Mouse (Mus musculus) Patski (cell line): ENCODE measurements around the gene Hivep3. TPM values are rescaled to one million over a fixed set of nuclear protein-coding genes. Genes with fewer than 3 reads are reported as not detected.

Experiments used
- ATAC-seq: fragments of 100-300 bp; one replicate; pipeline ENCODE4 v1.8.0; 2021
- CTCF ChIA-PET: fragments of 350-600 bp; sonication (Branson Sonifier 250); formaldehyde crosslinking; loops from one replicate; lab custom pipeline; 2022; ENCODE audit warnings: inconsistent platforms; lab: Charles Lee
- POLR2A ChIA-PET: fragments of 350-600 bp; sonication (Branson Sonifier 250); formaldehyde crosslinking; loops from one replicate; lab custom pipeline; 2022; ENCODE audit warnings: antibody characterized with exemption, inconsistent platforms; lab: Charles Lee
- DNase-seq: peaks from one replicate; pipeline ENCODE4 v3.0.0-alpha.2; 2011; ENCODE audit warnings: low read depth, low spot score
- H3K27me3 ChIP-seq: fragments of 371-371 bp; one replicate; pipeline ENCODE4 v1.5.1; 2021
- CTCF ChIP-seq: fragments of 100-300 bp; IDR thresholded peaks from one replicate; pipeline ENCODE4 v1.5.1; 2021
- in situ Hi-C: fragments of 300-500 bp; cut with MboI; formaldehyde crosslinking; loops from 3 replicates; pipeline ENCODE4 v1.11.1; 2018; ENCODE audit warnings: low pct_unique_long_range_greater_than_20kb, mixed read lengths
- polyA plus RNA-seq: library from polyadenylated mRNA; unstranded; gene quantifications from one replicate; pipeline ENCODE4 v1.2.3, GENCODE M21; 2021

The Hivep3 gene
- polyA plus RNA-seq, 1 experiment from 2014 or later = 4.4 TPM

DNA sequence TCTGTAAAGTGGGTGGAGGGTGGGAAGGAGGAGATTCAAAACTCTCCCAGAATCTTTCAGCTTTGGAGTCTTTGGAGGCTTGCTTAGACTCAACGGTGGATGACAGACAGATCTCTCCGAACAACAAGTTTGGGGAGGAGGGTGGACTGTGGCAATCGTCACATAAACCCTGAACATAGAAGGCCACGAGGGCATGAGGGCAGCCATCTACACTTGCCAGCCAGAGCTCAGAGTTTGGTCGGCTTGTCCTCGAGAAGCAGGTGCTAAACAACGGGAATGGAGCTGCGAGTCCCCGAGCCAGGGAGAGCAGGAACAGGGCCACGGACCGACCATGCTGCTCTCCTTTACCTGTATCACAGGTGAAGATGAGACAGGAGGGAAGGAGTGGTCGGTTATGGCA, 242.2 kb downstream of the Hivep3 start:
- ChIA-PET POLR2A (interaction anchor here (1.0 kb wide), 1 partner anchor 11 kb away, joined by 3 read pairs; no protein-coding TSS in a partner anchor), CTCF (no interaction called here)
- no peaks in the 10 kb centered on the region for H3K27me3 ChIP-seq
- in situ Hi-C loops = no loop called here
- no peak for TF ChIP-seq CTCF
- no peak for DNase-seq
- ATAC-seq = no peak

GRCm38 (mm10) chr4:119976428-119977168, 243.0 kb downstream of the Hivep3 start:
- CTCF ChIA-PET = no interaction called here
- no peaks in the 10 kb centered on the region for H3K27me3 ChIP-seq
- in situ Hi-C loops = no loop called here
- ATAC-seq (no peak), DNase-seq (no peak)
- TF ChIP-seq CTCF = no peak
- POLR2A ChIA-PET = interaction anchor here (0.7 kb wide), 1 partner anchor 1093 kb away, joined by 3 read pairs; no protein-coding TSS in a partner anchor

DNA sequence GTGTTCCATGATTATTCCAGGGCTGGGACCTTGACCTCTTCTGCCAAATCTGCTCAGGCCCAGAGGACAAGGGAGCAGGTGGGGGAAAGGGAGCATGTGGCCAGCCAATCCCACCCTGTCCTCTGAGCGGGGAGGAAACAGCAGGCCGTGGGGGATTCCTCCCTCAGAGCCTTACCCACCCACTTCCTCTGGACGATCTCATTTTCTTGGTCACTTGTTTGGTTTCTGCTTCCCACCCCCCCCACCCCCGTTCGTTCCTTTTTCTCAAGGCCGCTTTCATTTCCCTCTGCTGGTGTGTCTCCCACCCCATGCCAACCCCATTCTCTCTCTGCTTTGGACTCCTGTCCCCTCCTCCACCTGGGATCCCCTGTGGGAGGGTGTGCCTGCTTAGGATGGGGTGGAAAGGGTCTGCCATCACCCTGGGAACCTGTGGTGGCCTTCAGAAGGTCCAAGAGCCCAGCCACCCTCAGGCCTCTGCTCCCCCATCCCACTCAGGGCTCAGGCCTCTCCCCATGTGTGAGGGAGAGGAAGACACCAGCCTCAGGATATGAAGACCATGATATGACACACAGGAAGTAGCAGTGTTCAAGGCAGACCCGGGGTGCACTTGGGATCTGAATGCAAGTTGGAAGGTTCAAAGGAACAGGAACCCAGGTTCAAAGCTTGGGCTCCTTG, 244.4 kb downstream of the Hivep3 start:
- ChIA-PET POLR2A (interaction anchor here (0.7 kb wide), 1 partner anchor 1092 kb away, joined by 3 read pairs; no protein-coding TSS in a partner anchor), CTCF (no interaction called here)
- TF ChIP-seq CTCF = no peak
- in situ Hi-C loops = no loop called here
- no peaks in the 10 kb centered on the region for H3K27me3 ChIP-seq
- ATAC-seq (no peak), DNase-seq (no peak)

DNA sequence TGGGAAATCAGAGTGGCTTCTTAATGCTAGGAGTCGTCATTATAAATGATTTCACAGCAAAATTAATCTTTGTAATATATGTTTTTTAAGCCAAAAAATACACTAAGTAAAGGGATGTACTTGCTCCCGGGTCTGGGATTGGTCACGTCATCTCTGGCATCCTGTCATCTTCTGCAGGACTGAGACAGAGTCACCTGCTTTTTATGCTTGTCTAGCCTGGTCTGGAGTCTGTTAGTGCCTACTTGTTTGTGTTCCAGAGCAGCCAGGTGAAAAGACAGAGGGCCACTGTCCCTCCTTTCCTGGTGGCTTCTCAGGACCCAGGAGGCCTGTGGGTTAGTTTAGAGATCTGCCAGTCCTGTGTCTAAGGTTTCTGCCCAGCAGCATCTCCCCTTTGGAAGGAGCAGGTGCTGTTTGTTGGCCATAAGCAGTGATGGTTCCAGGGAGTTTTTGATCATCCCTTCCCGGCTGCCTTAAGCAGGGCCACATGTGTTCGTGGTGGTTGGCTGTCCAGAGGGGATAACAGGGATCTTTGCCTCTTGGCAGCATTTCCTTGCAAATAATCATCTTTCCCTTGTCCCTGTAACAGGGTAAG, 245.8 kb downstream of the Hivep3 start:
- in situ Hi-C loops = no loop called here
- ChIA-PET CTCF (no interaction called here), POLR2A (no interaction called here)
- ATAC-seq (no peak), DNase-seq (no peak)
- H3K27me3 ChIP-seq = no peaks in the 10 kb centered on the region
- TF ChIP-seq CTCF = no peak

- DNase-seq (no peak), ATAC-seq (no peak)
- TF ChIP-seq CTCF = no peak
- POLR2A ChIA-PET = no interaction called here
- CTCF ChIA-PET = no interaction called here
- H3K27me3 ChIP-seq = no peaks in the 10 kb centered on the region
- in situ Hi-C loops = no loop called here
Measured at GRCm38 (mm10) chr4:119979918-119980317, 246.3 kb downstream of the Hivep3 start.

DNA sequence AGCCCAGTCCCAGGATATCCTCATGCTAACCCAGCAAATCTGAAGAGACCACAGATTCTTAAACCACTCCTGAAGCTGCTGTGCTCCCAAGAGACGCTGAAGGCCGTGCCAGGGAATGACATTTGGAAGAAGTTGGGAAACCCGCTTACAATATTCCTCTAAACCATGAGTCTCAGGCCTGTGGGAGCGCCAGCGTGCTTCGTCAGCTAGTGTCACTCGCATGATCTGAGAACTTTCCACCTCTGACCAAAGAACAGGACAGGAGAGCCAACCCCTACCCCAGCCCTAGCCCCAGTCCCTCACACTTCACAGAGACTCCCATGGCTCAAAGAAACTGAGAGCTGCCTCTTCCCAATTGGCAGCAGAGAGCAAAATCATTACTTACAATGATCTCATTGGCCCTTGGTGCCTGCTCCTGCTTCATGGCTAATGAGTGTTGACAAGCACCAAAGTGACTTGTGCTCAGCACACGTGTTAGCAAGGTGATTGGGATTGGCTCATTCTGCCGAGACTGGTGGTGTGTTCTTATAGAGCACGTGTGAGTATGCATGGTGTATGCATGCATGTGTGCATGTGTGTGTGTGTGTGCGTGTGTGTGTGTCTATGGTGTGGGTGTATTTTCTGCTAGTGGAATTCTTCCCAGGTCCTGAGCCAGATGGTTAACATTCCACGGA, 247.6 kb downstream of the Hivep3 start:
- ATAC-seq (no peak), DNase-seq (no peak)
- no peaks in the 10 kb centered on the region for H3K27me3 ChIP-seq
- CTCF ChIA-PET = no interaction called here
- in situ Hi-C loops = no loop called here
- POLR2A ChIA-PET = no interaction called here
- no peak for TF ChIP-seq CTCF

- in situ Hi-C loops = no loop called here
- DNase-seq (no peak), ATAC-seq (no peak)
- ChIA-PET POLR2A (interaction anchor here (0.7 to 1.2 kb wide), 2 partner anchors 11 to 53 kb away, joined by 3 to 4 read pairs; no protein-coding TSS in a partner anchor), CTCF (no interaction called here)
- no peak for TF ChIP-seq CTCF
- no peaks in the 10 kb centered on the region for H3K27me3 ChIP-seq
Measured at GRCm38 (mm10) chr4:119986065-119986464, 252.5 kb downstream of the Hivep3 start.

- CTCF ChIA-PET = no interaction called here
- in situ Hi-C loops = no loop called here
- DNase-seq (no peak), ATAC-seq (no peak)
- POLR2A ChIA-PET = interaction anchor here (0.7 to 1.2 kb wide), 2 partner anchors 11 to 54 kb away, joined by 3 to 4 read pairs; no protein-coding TSS in a partner anchor
- H3K27me3 ChIP-seq = no peaks in the 10 kb centered on the region
- TF ChIP-seq CTCF = no peak
Measured at GRCm38 (mm10) chr4:119986580-119987291, 253.2 kb downstream of the Hivep3 start.

- CTCF ChIA-PET = interaction anchor here (0.8 kb wide), 1 partner anchor 9 kb away, joined by 3 read pairs; no protein-coding TSS in a partner anchor
- POLR2A ChIA-PET = interaction anchor here (1.2 kb wide), 1 partner anchor 12 kb away, joined by 3 read pairs; no protein-coding TSS in a partner anchor
- in situ Hi-C loops = no loop called here
- ATAC-seq (no peak), DNase-seq (no peak)
- TF ChIP-seq CTCF = no peak
- no peaks in the 10 kb centered on the region for H3K27me3 ChIP-seq
Measured at GRCm38 (mm10) chr4:119987376-119988087, 253.9 kb downstream of the Hivep3 start.
